Mouse (Mus musculus): ENCODE results near the gene Cryba4.

Gene Cryba4

DNA sequence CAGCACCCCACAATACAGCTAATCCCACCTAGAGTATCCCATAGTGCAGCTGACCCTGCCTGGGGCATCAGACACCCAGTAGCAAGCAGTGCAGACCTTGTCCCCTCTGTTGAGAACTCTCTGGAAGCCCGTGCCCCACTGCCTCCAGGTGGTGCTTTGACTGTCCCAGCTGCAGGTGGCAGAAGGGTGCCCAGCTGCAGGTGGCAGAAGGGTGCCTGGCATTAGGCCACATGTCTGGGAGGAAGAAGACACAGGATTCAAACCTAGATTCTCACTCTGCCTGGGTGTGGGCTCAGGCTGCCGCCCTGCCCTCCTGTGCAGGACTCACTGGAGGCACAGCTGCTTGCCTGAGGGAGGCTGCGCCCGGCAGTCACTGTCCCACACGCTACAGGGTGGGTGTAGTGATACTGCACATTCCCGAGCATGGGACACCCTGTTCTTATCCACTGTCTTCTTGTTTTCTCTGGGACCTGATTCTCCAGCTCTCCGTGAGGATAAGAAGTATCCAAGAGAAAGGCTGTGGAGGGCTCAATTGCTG, 33.3 kb upstream of the Cryba4 start:
- DNase-seq, result no peak

DNA sequence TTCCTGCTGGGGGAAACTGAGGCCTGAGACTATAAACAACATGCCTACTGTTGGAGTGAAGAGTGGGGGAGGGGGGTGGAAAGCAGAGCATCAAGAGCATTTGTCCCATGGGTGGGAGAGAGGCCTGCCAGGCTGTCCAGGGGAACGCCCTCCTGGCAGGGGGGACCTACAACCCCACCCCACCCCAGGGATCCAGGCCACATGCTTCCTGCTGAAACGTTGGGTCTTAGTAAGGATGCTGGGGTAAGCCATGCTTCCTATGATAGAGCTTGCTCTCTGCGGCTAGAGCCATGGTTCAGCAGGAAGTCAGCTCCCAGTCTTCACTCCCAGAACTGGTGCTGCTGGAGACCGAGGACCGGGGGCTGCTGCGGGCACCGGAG, 31.9 kb upstream of the Cryba4 start:
- no peak for DNase-seq

DNA sequence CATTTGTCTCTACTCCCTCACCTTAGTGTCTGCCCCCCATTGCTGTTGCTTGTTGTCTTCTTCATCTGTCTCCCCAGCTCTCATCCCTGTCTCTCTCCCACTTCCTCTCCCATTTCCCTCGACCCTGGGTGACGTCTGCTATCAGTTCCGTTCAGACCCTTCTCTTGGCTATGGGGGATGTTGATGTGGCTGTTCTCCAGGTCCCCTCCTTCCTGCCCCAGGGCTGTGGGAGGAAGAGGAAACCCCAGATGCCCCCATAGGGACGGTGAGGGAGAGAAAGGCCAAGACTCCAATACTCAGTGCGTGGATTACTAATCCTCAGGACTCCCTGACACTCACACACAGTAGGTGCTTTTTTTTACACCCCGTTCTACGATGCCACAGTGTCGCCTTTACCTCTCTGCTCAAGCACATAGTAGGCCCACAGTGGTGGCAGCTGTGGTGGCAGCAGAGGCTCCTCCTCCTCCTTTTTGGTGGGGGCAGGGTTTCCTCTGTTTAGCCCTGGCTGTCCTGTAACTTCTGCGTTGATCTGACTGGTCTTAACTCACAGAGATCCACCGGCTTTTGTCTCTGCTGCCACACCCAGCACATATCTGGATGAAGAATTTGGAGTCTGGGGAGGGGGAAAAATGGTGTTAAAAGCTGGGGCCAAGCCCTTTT, 31.4 kb upstream of the Cryba4 start:
- DNase-seq, result no peak

DNA sequence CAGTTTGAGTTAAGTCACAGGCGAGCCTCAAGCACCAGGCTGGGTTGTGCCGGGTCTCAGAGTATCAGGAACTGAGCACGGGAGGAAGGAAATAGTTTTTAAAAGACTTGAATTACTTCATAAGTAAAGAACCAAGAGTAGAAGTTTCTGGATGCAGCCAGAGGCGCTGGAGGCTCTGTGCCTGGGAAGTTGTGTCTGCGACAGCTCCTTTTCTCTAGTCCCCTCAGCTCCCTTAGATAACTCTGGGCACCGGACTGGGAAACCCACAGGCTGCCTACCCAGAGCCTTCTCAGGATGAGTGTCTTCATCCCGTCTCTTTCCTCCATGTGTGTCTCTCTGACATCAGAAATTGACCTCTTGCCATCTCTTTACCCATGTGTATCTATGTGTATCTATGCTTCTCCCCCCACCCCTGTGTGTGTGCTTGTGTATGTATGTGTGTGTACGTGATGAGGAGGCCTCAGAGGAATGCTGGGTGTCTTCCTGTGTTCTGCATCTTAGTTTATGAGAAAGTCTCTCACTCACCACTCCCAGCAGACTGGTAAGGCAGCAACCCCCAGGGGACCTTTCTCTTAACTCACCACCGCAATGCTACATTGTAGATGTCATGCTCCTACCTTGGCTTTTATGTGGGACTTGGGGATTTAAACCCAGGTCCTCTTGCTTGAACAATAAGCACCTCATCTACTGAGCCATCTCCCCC, 30.6 kb upstream of the Cryba4 start:
- no peak for DNase-seq

DNA sequence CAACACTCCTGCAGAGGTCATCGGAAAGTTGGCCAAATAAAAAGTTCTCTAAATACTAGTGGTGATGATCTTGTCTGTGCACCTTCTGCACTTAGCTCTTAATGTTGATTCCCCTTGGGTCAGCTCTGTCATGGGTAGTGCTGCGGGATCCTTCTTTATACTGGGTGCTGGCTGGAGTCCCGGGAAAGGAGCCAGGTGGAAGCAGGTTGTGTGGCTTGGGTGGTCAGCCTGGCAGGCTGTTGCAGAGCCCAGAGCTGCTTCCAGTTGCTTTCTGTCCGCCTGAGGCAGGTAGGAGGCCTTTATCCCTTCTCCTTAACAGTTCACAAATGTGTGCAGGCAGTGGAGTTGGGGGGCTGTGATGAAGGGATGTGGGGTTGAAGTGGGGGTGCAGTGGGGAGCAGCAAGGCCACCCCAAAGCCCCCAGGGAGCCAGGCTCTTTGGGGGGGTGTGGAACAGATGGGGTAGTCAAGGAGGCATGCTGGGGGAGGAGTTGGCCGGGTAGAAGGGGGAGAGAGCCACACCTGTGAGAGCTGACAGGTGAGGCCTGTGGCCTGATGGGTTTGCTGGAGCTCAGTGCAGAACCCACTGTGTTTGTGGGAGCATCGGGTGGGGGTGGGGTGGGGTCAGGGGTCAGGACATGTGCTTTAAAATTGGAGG, 29.9 kb upstream of the Cryba4 start:
- no peak for DNase-seq

DNA sequence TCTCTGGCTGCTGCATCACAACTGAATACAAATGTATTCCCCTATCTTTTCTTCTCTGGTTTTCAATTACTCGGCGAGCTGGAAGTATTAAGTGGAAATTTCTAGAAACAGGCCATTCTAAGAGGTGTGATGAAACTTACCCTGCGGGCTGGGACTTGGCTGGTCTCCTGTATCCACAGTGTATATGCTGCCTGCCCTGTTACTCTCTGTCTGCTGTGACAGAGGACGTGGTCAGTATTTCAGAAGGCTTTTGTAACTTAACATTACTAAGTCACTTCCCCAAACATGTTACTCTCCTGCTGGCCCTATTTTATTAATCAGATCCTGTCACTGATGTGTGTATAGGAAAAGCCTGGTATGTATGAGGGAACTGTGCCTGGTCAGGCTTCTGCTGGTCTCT, 29.4 kb upstream of the Cryba4 start:
- no peak for DNase-seq

DNA sequence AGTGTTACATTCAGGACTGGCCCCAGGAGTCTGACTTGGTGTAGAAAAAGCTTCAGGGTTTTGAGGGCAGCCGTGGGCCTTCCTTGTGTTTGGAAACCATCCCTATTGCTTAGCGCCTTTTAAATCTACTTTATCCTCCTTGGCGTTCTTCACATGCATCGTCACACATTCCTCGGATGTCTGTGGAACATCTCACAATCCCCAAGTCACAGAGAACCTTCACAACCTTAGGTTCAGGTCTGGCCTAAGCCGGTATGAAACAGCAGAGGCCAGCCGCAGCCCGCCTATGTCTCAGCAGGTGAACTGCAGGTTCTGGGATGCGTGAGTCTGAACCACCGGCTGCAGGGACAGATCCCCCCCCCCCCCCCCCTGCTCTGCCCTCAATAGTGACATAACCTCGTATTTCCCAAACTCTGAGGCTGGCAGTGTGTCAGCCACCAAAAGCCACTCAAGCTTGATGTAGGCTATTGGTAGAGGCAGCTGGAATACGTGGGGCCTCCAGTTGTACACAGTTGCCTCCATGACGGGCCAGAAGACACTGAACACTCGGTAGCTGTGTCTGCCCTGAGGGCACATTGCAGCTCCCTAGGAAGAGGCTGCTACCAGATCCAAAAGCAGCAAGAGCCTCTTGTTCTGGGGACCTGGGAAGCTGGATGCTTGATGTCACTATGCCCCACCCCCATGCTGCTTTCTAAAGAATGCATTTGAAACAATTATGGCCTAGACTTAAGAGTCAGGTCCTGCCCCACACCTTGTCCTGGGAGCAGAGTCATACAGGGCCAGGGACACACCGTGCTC, 28.7 kb upstream of the Cryba4 start:
- no peak for DNase-seq

DNA sequence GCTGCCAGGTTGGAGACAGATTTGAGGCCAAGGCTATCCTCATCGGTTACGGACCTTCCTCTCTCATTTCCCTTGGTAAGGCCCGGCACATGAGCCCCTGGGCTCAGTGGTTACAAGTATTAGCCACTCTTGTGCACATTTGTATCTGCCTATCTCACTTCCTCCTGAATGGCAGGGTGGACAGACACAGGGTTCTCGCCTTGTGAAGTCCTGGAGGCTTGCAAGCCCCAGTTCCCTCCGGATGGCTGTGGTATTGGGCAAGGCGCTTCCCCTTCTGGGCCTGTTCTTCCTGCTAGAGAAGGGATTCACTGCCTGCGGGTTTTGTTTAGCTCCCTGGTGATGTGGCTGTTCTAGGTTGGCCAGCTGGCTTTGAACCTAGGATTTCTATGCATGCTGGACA, 27.8 kb upstream of the Cryba4 start:
- DNase-seq, result peak; percentile 78

DNA sequence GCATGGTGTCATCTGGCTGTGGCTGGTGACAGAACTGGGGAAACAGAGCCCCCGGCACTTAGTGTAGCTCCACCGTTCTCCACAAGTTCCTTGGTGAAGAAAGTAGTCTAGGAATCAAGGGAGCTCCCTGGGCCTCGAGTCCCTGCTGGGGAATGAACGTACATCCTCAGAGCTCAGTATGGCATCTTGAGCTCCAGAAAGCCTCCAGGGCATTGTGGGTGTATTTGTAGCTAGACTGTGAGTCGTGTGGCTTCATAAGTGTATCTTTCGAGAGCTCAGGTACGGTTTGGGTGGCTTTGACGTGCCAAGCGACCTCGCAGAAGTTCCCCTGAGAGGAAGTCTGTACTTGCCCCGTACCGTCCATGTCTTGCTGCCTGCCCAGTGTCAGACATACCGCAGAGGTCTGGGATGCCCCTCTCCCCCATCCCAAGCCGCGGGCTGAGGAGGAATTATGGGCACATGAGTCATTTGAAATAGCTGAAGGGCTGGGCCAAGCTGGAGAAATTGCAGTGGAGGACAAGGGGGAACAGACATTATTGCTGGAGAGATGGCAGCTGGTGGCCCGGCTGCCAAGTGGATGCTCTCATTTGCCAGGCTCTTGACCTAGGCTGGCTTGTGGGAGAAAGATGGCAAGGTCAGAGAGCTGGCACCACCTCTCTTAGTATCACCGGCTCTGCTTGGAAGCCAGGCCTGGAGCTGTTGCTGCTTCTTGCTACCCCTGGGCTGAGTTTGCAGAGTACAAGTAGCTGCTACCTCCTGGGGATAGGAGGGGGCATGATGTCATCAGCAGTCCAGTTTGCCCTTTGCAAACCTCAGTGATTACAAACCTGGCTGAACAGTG, 27.1 kb upstream of the Cryba4 start:
- DNase-seq, result no peak

DNA sequence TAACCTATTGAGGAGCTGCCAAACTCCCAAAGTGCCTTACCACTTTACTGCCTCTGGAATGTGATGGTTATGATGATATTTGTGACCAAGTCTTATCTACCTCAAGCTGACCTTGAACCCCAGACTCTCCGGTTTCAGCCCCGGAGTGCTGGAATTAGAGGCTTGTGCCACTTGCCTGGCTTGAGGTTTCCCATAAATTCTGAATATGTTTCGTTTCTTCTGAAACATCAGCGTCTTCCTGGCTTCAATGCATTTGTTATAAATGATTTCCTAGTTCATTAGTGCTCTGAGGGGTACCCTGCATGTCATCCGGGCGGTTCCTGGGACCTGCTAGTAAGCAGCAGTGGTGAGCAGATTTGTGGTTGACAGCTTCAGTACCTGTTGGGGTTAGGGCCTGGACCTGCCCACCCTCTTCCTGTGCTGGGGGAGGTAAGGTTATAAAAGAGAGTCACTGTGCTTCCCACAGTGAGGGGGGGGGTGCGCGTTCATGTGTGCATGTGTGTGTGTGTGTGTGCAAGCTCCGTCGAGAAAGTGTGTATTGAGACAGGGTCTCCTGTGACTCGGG, 25.7 kb upstream of the Cryba4 start:
- DNase-seq, result no peak

DNA sequence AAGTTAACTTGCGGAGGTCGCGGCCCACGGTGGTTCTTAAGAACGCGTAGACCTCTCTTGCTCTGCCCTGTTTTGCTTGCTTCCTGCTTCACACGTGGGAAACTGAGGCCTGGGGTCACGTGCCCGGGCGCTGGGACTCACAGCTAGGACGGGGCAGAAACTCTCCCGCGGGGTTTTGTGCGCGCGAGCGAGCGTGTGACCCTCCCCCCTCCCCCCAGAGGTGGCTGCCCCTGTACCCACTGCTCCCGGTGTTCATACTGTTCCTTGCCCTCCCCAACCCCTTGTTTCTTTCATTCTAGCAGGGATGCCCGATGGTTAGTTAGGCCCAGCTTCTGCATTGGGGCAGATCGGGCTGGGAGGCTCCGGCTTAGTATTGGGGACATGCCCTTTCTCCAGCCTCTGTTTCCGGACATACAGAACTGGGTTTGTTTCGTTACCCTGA, 24.6 kb upstream of the Cryba4 start:
- DNase-seq, result no peak

DNA sequence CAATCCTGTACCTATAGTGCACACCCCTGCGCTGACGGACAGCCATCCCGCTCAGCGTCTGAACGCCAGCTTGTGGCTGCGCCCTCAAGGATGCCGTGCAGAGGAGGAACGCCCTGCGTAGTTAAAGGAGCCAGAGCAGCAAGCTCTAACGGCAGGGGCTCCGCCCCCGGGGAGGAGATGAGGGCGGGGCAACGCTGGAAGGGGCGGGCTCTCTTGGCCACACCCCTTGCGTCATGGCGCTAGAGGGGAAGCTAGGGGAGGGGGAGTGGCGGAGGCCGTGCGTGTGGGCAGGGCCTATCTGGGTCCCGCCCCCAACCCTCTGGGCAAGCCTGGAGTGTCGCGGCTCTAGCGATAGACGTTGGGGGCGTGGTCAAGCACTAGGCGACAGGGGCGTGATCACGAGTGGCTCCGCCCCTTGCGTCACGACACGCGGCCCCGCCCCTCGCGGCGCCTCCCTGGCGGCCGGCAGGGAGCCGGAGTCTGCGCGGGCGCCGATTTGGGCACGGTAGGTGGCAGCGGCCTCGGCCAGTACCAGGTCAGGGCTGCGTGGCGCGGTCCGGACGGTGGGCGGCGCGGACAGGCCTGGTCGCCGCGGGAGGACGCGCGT, 24.1 kb upstream of the Cryba4 start, which contains the start of gene Tpst2:
Gene Tpst2 (plus strand): TSS at position 425 of the 607 bp plus-strand sequence.
- peak; percentile 100 for DNase-seq

DNA sequence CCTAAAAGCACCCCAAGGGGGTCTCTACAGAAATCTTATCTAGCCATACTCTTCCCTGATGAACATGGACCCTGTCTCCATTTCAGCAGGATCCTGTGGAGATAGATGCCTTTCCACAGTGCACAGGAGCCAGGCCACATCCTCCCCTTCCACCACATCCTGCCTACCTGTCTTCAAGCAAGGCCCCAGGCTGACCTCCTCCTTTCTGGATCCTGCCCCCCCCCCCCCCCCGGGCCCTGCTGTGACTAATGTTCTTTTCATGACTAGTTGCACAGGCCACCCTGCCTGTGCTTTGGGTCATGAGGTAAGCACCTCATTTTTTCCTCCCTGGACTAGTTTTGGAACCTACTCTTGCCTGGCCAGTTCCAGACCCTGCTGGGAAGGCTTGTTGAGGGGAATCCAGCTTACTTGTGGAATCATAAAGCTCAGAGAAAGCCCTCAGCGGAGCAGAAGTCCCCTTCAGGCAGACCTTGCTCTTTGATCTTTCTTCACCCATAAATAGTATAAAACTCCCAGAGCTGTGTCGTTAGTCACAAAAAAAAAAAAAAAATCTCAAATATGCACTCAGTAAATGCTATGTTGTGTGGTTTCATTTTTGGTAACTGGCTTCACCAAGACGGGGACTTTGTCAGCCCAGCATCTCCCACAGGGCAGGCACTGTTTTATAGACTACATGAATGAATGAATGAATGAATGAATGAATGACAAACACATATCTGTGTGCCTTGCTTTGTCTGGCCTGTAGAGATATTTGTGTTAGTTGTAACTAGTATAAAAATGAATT, 22.9 kb upstream of the Cryba4 start:
- DNase-seq, result no peak

DNA sequence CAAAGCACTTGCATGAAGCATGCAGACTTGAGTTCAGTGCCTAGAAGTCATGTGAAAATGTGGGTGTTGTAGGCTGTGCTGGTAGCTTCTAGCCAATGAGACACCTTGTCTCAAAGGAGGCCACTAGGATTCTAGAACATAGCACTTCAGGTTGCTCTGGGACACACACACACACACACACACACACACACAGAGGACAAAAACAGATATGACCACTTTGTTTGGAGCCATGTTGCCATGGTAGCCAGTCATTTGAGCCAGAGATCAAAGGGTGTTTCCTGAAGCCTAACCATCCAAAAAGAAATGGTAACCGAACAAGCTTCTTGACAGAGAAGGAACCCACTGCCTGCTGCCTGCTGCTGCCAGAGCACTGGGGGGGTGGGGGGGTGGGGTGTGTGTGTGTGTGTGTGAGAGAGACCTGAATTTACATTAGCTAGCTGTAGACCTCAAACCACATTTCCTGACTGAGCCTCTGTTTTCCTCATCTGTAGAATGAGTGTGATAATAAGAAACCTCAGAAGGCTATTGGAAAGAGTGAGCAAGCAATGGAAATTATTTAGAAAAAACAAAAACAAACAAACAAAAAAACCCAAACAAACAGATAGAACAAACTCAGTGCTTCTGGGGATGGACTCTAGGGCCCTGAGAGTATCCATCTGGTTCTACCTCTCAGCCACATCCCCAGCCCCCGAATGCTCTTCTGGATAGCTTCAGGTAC, 21.6 kb upstream of the Cryba4 start:
- no peak for DNase-seq

DNA sequence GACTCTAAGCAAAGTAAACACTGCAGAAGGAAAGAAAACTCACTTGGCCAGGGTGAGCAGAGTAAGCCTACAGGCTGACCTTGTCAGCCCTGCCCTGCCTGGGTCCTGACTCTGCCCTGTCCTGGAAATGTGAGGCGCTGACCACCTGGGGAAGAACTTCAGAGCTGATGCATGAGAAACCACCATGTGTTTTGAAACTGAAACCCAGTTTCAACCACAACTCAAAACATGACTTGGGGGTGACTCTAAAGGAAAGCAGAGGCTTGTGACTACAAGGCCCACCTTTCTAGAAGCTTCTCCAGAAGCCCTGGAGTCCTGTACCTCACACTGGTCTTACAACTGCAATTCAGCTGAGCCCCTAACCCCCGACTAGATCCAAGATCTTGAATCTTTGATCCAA, 20.6 kb upstream of the Cryba4 start:
- DNase-seq, result no peak

DNA sequence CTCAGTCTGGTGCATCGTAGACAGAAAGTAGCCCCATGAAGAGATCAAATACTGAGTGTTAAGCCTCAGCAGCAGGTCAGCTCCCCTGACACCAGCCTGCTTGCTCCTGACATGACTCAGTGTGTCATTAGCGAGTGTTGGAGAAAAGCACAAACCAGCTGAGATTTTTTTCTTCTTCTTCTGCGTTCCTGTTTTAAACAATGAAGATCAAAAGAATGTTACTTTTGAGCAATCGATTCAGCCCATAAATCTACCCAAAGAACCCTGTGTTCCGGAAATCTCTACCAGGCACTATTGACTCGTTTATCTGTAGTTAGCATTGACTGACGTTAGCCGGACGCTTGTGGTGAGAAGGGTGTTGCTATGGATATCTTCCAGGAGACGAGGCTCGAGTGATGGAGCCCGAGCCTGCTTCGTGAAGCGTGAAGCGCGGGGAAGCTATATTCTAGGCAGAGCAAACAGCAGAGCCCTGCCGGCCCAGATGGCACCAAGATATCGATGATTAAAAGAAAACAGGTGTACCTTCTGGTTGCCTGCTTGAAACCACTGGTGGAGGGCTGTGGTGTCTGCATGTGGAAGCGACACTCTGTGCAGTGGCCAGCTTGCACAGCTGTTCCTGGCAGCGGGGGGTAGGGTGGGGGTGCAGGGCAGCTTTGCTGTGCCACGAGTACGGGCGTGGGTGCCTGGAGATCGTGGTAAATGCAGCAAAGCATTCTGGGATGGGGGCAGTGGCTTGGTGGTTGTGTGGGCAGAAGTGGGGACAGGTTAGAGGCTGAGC, 18.6 kb upstream of the Cryba4 start:
- DNase-seq, result peak; percentile 64

DNA sequence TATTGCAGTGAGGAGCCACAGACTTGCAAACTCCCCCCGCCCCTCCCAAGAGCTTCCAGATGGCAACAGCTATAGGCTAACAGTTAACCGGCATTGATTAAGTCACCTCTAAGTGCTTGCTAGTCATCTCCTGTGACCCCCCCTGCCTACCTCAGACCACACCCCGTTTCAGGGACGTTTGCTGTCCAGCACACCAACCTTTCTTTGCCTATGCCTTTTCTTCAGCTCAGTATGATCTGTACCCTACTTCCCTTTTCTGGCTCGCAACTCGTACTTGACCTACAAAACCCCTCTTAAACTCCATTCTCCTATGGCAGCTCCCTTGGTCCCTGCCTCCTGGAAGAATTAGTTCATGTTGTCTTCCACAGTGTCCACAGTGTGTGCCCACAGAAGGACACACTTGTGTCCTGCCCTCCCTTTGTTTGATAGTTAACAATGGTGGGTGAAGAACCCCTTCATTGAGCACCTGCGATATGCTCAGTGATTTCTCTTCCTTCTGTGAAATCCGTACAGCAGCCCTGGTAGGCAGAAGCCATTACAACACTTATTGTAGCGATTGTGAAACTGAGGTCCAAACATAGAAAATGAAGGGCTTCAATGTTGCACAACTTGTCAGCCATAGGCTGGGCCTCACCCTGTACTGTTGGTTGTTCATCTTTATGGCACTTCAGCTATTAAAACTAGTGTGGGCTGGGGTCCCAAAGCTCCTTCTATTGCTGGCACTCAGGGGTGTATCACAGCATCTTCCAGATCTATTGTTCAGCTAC, 13.9 kb upstream of the Cryba4 start:
- DNase-seq, result peak; percentile 9

DNA sequence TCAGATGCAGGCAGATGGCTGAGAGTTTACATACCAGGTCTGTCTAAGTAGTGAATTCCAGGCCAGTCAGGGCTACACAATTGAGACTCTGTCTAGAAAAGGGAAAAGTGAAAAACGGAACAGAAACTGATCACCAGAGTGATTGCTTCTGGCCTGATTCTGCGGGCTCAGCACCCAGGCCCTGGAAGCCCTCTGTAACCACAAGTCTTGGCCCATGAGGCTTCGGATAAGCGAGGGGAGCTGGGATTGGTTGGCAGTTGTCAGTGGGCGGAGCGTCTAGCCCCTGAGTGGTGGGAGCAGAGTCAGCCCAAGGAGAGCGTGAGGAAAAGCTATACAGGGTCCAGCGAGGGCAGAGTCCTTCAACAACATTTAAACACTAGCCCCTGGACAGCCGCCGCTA, 13.2 kb upstream of the Cryba4 start:
- peak; percentile 81 for DNase-seq

Measured in layer of hippocampus, adult 9-11 months (tissue).